ENCODE assay signal across 23 mouse cellular contexts in genomic region chr15:90343771-90344170, GRCm38 (mm10).
DNase-seq lines count a peak whose midpoint lies in the region; ATAC-seq and TF ChIP-seq lines count a peak whose summit lies in the region.
"Had no signal": no experiment of that assay in that cellular context is flagged by ENCODE, and none has a peak within 500 bp of the region (broad histone marks: within the 10 kb centered on the region; RNA-seq: fewer than 3 reads in every experiment).

No protein-coding gene starts in this region.

- no peak overlapping the region for H3K4me3 ChIP-seq in liver, postnatal 0 days (ENCODE audit: low read depth, low read length)
- H3K4me3 ChIP-seq: embryonic facial prominence, embryonic 15.5 days; erythroblast, embryonic 14.5 days; forebrain, embryonic 10.5 days; heart, embryonic 15.5 days; hindbrain, embryonic 13.5 days had no signal

- 33% methylated on average over 1 of the region's 1 CpGs for WGBS in liver, postnatal 0 days (ENCODE audit: insufficient replicate concordance)

- H3K27me3 ChIP-seq in liver, postnatal 0 days (ENCODE audit: insufficient read depth, low read length) = no peaks in the 10 kb centered on the region
- H3K27me3 ChIP-seq: CH12.LX; embryonic facial prominence, embryonic 15.5 days; heart, embryonic 15.5 days; hindbrain, embryonic 13.5 days had no signal

- H3K4me2 ChIP-seq in liver, postnatal 0 days (ENCODE audit: low read depth, low read length) = peak overlapping the region; percentile 7; the same call in 1 of the 2 replicates
- H3K4me2 ChIP-seq: embryonic facial prominence, embryonic 15.5 days; heart, embryonic 11.5 days; heart, embryonic 15.5 days; hindbrain, embryonic 13.5 days had no signal

- TF ChIP-seq CTCF in liver, postnatal 0 days (IDR thresholded peaks at IDR 0.05; ENCODE audit: low read depth) = no peak

- no peaks in the 10 kb centered on the region for H3K9me3 ChIP-seq in liver, postnatal 0 days (ENCODE audit: low read length)
- H3K9me3 ChIP-seq: embryonic facial prominence, embryonic 15.5 days; heart, embryonic 15.5 days; hindbrain, embryonic 13.5 days had no signal

- no peaks in the 10 kb centered on the region for H3K36me3 ChIP-seq in liver, postnatal 0 days (replicated peaks; ENCODE audit: insufficient read depth, low read length)
- H3K36me3 ChIP-seq: embryonic facial prominence, embryonic 15.5 days; forebrain, embryonic 10.5 days; heart, embryonic 15.5 days; hindbrain, embryonic 13.5 days had no signal

- peak; percentile 67 for ATAC-seq in liver, postnatal 0 days
- ATAC-seq: forebrain, embryonic 14.5 days had no signal

- no peak overlapping the region for H3K9ac ChIP-seq in liver, postnatal 0 days (replicated peaks)
- H3K9ac ChIP-seq: embryonic facial prominence, embryonic 15.5 days; heart, embryonic 15.5 days; hindbrain, embryonic 13.5 days had no signal

- DNase-seq in kidney, adult 8-10 months = peak; percentile 17 to 83
- no peak for DNase-seq in kidney, postnatal 4 days
- DNase-seq in liver, postnatal 0 days = no peak
- DNase-seq in liver = no peak
- peak; percentile 22 for DNase-seq in kidney, postnatal 14 days
- DNase-seq in c-Kit-positive CD71-positive TER-119-positive erythroid progenitor cells, embryonic 14.5 days (ENCODE audit: low spot score) = no peak
- DNase-seq: adrenal gland, adult 8-10 months; adrenal gland, postnatal 36 days; cerebellum, adult 11 months; cerebellum, adult 8-10 months; cerebellum, postnatal 14 days; embryo, embryonic 11 days; gastrocnemius, postnatal 36 days; heart, adult 11 months; heart, postnatal 14 days had no signal

- H3K27ac ChIP-seq in liver, postnatal 0 days (ENCODE audit: low read depth) = no peak overlapping the region; the same call in 1 of the 2 replicates
- H3K27ac ChIP-seq: embryonic facial prominence, embryonic 15.5 days; forebrain, embryonic 10.5 days; heart, embryonic 15.5 days; hindbrain, embryonic 13.5 days had no signal

- TF ChIP-seq EP300 in liver, postnatal 0 days (IDR thresholded peaks at IDR 0.05; ENCODE audit: low read depth) = no peak

- H3K4me1 ChIP-seq in liver, postnatal 0 days (ENCODE audit: insufficient read depth) = 0 out of 2 replicates have a peak, but pooled peaks cover 6% of the 10 kb centered on the region
- H3K4me1 ChIP-seq: embryonic facial prominence, embryonic 15.5 days had no signal

Comparison
In these comparisons a context has a peak if more than half of its experiments do, and no peak if none do; other contexts are left out.
1. DNase-seq: peak in kidney, adult 8-10 months (2 of 2) and kidney, postnatal 14 days (single experiment); none in kidney, postnatal 4 days (0 of 2), liver, postnatal 0 days (single experiment), liver (single experiment) and c-Kit-positive CD71-positive TER-119-positive erythroid progenitor cells, embryonic 14.5 days (single experiment).